Mouse (Mus musculus) limb, embryonic 14.5 days (tissue): ENCODE measurements around the gene Wdr46. TPM values are rescaled to one million over a fixed set of nuclear protein-coding genes. Genes with fewer than 3 reads are reported as not detected.

Experiments used
- ATAC-seq: fragments of 200-750 bp; cut with Nextera tagmentation; 2 replicates; pipeline ENCODE4 v1.8.0; 2017; ENCODE audit warnings: low read depth, moderate number of reproducible peaks, moderate TSS enrichment; ENCODE audit not compliant: low FRiP score
- DNase-seq: peaks from one replicate; pipeline ENCODE4 v3.0.0-alpha.2; 2015; ENCODE audit warnings: low spot score
- H3K27ac ChIP-seq: fragments of 300-500 bp; sonication (generic); replicated peaks from 2 replicates; pipeline ENCODE4 v1.5.1; 2014; ENCODE audit warnings: low read depth, mild to moderate bottlenecking, low read length, moderate library complexity, mixed read lengths
- H3K27me3 ChIP-seq: fragments of 300-500 bp; sonication (generic); 2 replicates; pipeline ENCODE4 v1.6.1; 2014; ENCODE audit warnings: low read length, mixed read lengths; ENCODE audit not compliant: control insufficient read depth, insufficient read depth
- H3K36me3 ChIP-seq: fragments of 300-500 bp; sonication (generic); 2 replicates; pipeline ENCODE4 v1.6.1; 2014; ENCODE audit warnings: mild to moderate bottlenecking, low read length, moderate library complexity, mixed read lengths; ENCODE audit not compliant: control insufficient read depth, insufficient read depth
- H3K4me1 ChIP-seq: fragments of 300-500 bp; sonication (generic); 2 replicates; pipeline ENCODE4 v1.6.1; 2014; ENCODE audit warnings: antibody characterized with exemption, low read length, mixed read lengths; ENCODE audit not compliant: control insufficient read depth, insufficient read depth
- H3K4me2 ChIP-seq: fragments of 300-500 bp; sonication (generic); replicated peaks from 2 replicates; pipeline ENCODE4 v1.6.1; 2014; ENCODE audit warnings: low read depth, mild to moderate bottlenecking, low read length, moderate library complexity; ENCODE audit not compliant: severe bottlenecking
- H3K4me3 ChIP-seq: fragments of 300-500 bp; sonication (generic); replicated peaks from 2 replicates; pipeline ENCODE4 v1.5.1; 2014; ENCODE audit warnings: low read length
- H3K9ac ChIP-seq: fragments of 300-500 bp; sonication (generic); 2 replicates; pipeline ENCODE4 v1.6.1; 2014; ENCODE audit warnings: mild to moderate bottlenecking, low read depth, low read length, moderate library complexity; ENCODE audit not compliant: severe bottlenecking
- H3K9me3 ChIP-seq: fragments of 300-500 bp; sonication (generic); 2 replicates; pipeline ENCODE4 v1.6.1; 2016; ENCODE audit warnings: low read length; ENCODE audit not compliant: control insufficient read depth
- POLR2A ChIP-seq: fragments of 200-500 bp; IDR thresholded peaks from 2 replicates; pipeline ENCODE4 v1.8.0; 2012; ENCODE audit warnings: inconsistent platforms, mild to moderate bottlenecking, moderate library complexity, borderline replicate concordance; ENCODE audit not compliant: insufficient read depth, insufficient read length; ENCODE audit errors: extremely low read depth
- WGBS: fragments of 180-500 bp; shearing (Covaris S2); extraction: QIAGEN DNeasy Blood & Tissue Kit; methylation state at CpG from one replicate; pipeline ENCODE4 v1.1.7; 2014; 5-methylcytosine and 5-hydroxymethylcytosine counted together
- polyA plus RNA-seq, 2 experiments: library from polyadenylated mRNA; depleted of rRNA in 1 of 2; stranded (reverse) in 1 of 2; unstranded in 1 of 2; fragments of >200 nt; fragmentation: Nextera tagmentation in 1 of 2; extraction: Ambion mirVana in 1 of 2; gene quantifications; 2 replicates each; pipeline versions ENCODE4 v1.2.1 to v1.2.3; 2012 to 2014

Gene Wdr46
- polyA plus RNA-seq, 2 experiments = 21.6 to 30.9 TPM

DNA sequence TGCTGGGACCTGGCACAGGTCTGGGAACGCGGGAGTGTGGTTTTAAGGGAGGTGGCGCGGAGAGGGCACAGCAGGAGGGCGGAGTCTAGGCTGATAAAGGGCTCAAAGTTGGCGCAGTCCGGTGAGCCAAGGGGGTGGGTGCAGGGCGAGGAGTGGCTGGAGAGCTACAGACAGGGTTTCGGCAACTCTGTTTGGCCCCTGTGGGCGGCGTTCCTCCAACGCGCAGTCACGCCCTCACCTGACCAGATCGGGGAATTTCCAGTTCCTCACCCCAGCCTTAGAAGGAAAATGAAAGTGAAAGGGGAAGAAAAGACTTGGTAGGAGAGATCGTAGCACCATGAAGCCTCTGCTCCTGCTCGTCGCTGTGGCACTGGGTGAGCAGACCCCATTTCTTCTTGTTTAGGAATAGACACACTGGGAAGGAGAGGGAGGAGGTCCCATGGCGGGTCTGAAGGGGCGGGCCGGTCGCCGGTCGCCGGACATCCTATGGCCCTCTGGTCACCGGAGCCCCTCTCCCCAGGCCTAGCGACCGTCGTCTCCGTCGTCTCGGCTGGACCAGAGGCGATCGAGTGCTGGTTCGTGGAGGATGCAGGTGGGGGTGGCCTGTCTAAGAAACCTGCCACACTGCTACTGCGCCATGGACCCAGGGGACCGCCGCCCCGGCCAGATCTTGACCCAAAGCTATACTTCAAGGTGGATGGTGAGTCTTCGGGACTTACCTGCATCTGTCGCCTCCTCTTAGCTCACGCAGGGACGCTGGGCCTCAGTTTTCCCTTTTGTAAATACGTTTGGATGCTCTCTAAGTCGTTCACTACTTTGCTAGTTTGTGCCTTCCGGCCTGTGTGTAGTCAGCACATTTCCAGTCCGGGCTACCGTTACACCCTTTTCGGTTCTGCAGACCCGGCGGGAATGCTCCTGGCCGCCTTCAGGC, 20.8 kb upstream of the Wdr46 start:
- H3K27ac ChIP-seq = peak overlapping the region; percentile 33
- TF ChIP-seq POLR2A = no peak
- H3K4me2 ChIP-seq = peak overlapping the region; percentile 99
- H3K4me1 ChIP-seq = peaks cover 18% of the 10 kb centered on the region
- H3K9ac ChIP-seq = peak overlapping the region; percentile 66
- peaks cover 14% of the 10 kb centered on the region; the same call in 1 of the 2 replicates for H3K36me3 ChIP-seq
- no peaks in the 10 kb centered on the region for H3K9me3 ChIP-seq
- DNase-seq (no peak), ATAC-seq (no peak)
- no peaks in the 10 kb centered on the region for H3K27me3 ChIP-seq
- WGBS = under 1% methylated on average over 52 of the region's 52 CpGs
- peak overlapping the region; percentile 67 for H3K4me3 ChIP-seq

- H3K4me1 ChIP-seq = peaks cover 10% of the 10 kb centered on the region
- peak; percentile 30 for ATAC-seq
- TF ChIP-seq POLR2A = no peak
- peak; percentile 77 for DNase-seq
- H3K27ac ChIP-seq = peak overlapping the region; percentile 33; the same call in 1 of the 2 replicates
- H3K4me3 ChIP-seq = peak overlapping the region; percentile 67
- peak overlapping the region; percentile 66 for H3K9ac ChIP-seq
- H3K36me3 ChIP-seq = peaks cover 8% of the 10 kb centered on the region; the same call in 1 of the 2 replicates
- H3K9me3 ChIP-seq = no peaks in the 10 kb centered on the region
- peak overlapping the region; percentile 99 for H3K4me2 ChIP-seq
- WGBS = under 1% methylated on average over 36 of the region's 36 CpGs
- H3K27me3 ChIP-seq = no peaks in the 10 kb centered on the region
These were observed 20.0 kb upstream of the Wdr46 start for GRCm38 (mm10) chr17:33920282-33921097.

DNA sequence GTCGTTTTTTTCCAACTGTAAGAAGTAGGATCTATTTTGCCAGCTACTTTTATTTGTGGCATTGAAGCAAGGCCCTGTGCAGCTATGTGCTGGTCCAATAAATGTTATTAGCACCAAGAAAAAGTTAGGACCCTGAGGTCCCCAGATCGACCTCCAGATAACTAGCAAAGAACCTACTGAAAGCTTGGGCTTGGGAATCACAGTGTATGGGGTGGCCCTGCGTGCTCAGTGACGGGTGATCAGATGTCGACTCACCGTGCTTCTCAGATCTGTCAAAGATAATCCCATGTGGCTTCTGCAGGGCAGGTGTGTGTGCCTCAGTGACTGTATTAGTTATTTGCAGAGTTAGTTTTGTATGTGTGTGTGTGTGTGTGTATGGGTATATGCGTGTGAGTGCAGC, 19.1 kb upstream of the Wdr46 start:
- Histone ChIP-seq H3K36me3 (peaks cover 13% of the 10 kb centered on the region), H3K27ac (no peak overlapping the region), H3K4me2 (no peak overlapping the region), H3K9ac (no peak overlapping the region), H3K4me3 (no peak overlapping the region), H3K9me3 (no peaks in the 10 kb centered on the region), H3K4me1 (peaks cover 10% of the 10 kb centered on the region), H3K27me3 (no peaks in the 10 kb centered on the region)
- ATAC-seq (no peak), DNase-seq (no peak)
- TF ChIP-seq POLR2A = no peak
- 89% methylated on average over 7 of the region's 7 CpGs for WGBS

- peaks cover 16% of the 10 kb centered on the region for H3K36me3 ChIP-seq
- H3K4me1 ChIP-seq = peaks cover 8% of the 10 kb centered on the region
- DNase-seq (no peak), ATAC-seq (no peak)
- no peak overlapping the region for H3K27ac ChIP-seq
- H3K9me3 ChIP-seq = no peaks in the 10 kb centered on the region
- 83% methylated on average over 10 of the region's 10 CpGs for WGBS
- H3K4me2 ChIP-seq = no peak overlapping the region
- TF ChIP-seq POLR2A = no peak
- no peak overlapping the region for H3K9ac ChIP-seq
- H3K4me3 ChIP-seq = no peak overlapping the region
- H3K27me3 ChIP-seq = no peaks in the 10 kb centered on the region
These were observed 15.7 kb upstream of the Wdr46 start for GRCm38 (mm10) chr17:33924577-33925283.
